Mouse (Mus musculus) forebrain, embryonic 10.5 days (tissue): ENCODE data around the gene B020031M17Rik. TPM values are rescaled to one million over a fixed set of nuclear protein-coding genes. Genes with fewer than 3 reads are reported as not detected.
"Not testable (repeated sequence)": the region's sequence is repeated elsewhere in the genome, so short reads cannot be mapped to it uniquely, and the experiment has no call there.

ENCODE experiments used
- DNase-seq: peaks from one replicate; pipeline ENCODE4 v3.0.0-alpha.2; 2017; ENCODE audit warnings: low spot score; ENCODE audit errors: extremely low spot score
- H3K27ac ChIP-seq: fragments of 300-500 bp; sonication (generic); 2 replicates; pipeline ENCODE4 v1.5.1; 2016; ENCODE audit warnings: mild to moderate bottlenecking
- H3K27me3 ChIP-seq: fragments of 300-500 bp; sonication (generic); 2 replicates; pipeline ENCODE4 v1.6.1; 2016; ENCODE audit warnings: mild to moderate bottlenecking; ENCODE audit not compliant: poor library complexity, severe bottlenecking
- H3K36me3 ChIP-seq: fragments of 300-500 bp; sonication (generic); replicated peaks from 2 replicates; pipeline ENCODE4 v1.6.1; 2016; ENCODE audit warnings: mild to moderate bottlenecking, moderate library complexity
- H3K4me1 ChIP-seq: fragments of 300-500 bp; sonication (generic); 2 replicates; pipeline ENCODE4 v1.6.1; 2016
- H3K4me3 ChIP-seq: fragments of 300-500 bp; sonication (generic); 2 replicates; pipeline ENCODE4 v1.5.1; 2016; ENCODE audit warnings: mild to moderate bottlenecking, moderate library complexity
- H3K9me3 ChIP-seq: fragments of 300-500 bp; sonication (generic); 2 replicates; pipeline ENCODE4 v1.6.1; 2016; ENCODE audit warnings: mild to moderate bottlenecking, moderate library complexity
- WGBS: fragments of 180-500 bp; shearing (Covaris S2); methylation state at CpG from one replicate; pipeline ENCODE4 v1.1.7; 2016; 5-methylcytosine and 5-hydroxymethylcytosine counted together
- polyA plus RNA-seq: library from polyadenylated mRNA; unstranded; fragments of >200 nt; fragmentation: Nextera tagmentation; extraction: Ambion mirVana; gene quantifications from 2 replicates; pipeline ENCODE4 v1.2.1, GENCODE M21; 2016

The B020031M17Rik gene
- polyA plus RNA-seq, 1 experiment from 2014 or later = not detected

GRCm38 (mm10) chr13:119924597-119925340 lies 25.8 kb downstream of the B020031M17Rik start:
- not testable (repeated sequence) for DNase-seq, H3K4me3 ChIP-seq, H3K27ac ChIP-seq, H3K9me3 ChIP-seq, H3K4me1 ChIP-seq, H3K27me3 ChIP-seq, H3K36me3 ChIP-seq
- 90% methylated on average over 3 of the region's 3 CpGs for WGBS

GRCm38 (mm10) chr13:119916966-119917722 lies 33.5 kb downstream of the B020031M17Rik start:
- H3K27me3 ChIP-seq, H3K4me3 ChIP-seq, DNase-seq, H3K27ac ChIP-seq, H3K4me1 ChIP-seq, H3K9me3 ChIP-seq, H3K36me3 ChIP-seq: not testable (repeated sequence)
- 83% methylated on average over 4 of the region's 5 CpGs for WGBS

GRCm38 (mm10) chr13:119916449-119916848 lies 34.2 kb downstream of the B020031M17Rik start:
- DNase-seq, H3K4me3 ChIP-seq, H3K27ac ChIP-seq, H3K9me3 ChIP-seq, H3K4me1 ChIP-seq, H3K36me3 ChIP-seq, H3K27me3 ChIP-seq: not testable (repeated sequence)
- 65% methylated on average over 2 of the region's 2 CpGs for WGBS

Other genes starting within 250 kb of the B020031M17Rik start
- gene Nim1k, start 194.9 kb downstream of the B020031M17Rik start, polyA plus RNA-seq = 3.3 and 3.5 TPM in 2 replicates
- gene Zfp131, start 159.9 kb downstream of the B020031M17Rik start, polyA plus RNA-seq = 42.7 and 44.4 TPM in 2 replicates
- not detected in 2 replicates for gene AF067063, start 120.6 kb downstream of the B020031M17Rik start, polyA plus RNA-seq
- not detected in 2 replicates for gene D13Ertd608e, start 114.8 kb downstream of the B020031M17Rik start, polyA plus RNA-seq
- not detected in 2 replicates for gene Tcstv1, start 56.0 kb downstream of the B020031M17Rik start, polyA plus RNA-seq
- not detected in 2 replicates for gene Gm21761, start 21.5 kb downstream of the B020031M17Rik start, polyA plus RNA-seq
- gene Gm36079, start 76.2 kb upstream of the B020031M17Rik start, polyA plus RNA-seq = not detected in 2 replicates
- not detected in 2 replicates for gene Gm21188, start 101.4 kb upstream of the B020031M17Rik start, polyA plus RNA-seq
- gene Gm20767, start 189.4 kb upstream of the B020031M17Rik start, polyA plus RNA-seq = not detected in 2 replicates
- gene Gm21818, start 221.6 kb upstream of the B020031M17Rik start, polyA plus RNA-seq = not detected in 2 replicates